Mouse (Mus musculus): ENCODE measurements around the gene Plxna4. TPM values are rescaled to one million over a fixed set of nuclear protein-coding genes. Genes with fewer than 3 reads are reported as not detected.

Plxna4 gene
- total RNA-seq, 2 experiments from 2014 or later = 34.3 TPM

GRCm38 (mm10) chr6:32471639-32472038 is 116.4 kb downstream of the Plxna4 start:
- DNase-seq = no peak

DNA sequence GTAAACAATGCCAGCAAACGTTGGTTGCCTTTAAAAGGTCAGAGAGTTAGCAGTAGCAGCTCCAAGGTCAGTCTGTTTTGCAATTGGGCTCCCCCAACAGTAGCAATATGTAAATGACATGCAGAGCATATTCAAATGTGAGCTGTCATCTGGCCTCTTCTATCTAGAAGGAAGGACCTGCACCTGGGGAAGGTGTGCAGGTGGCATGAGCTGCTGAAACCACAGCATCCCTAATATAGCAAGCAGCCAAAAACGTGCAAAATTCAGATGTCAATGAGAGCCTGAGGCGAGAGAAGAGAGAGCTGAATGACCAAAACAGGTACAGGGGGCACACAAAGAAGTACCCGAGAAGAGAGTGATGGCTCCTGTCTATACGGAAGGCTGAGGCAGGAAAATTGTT is 118.8 kb downstream of the Plxna4 start:
- DNase-seq = no peak

DNA sequence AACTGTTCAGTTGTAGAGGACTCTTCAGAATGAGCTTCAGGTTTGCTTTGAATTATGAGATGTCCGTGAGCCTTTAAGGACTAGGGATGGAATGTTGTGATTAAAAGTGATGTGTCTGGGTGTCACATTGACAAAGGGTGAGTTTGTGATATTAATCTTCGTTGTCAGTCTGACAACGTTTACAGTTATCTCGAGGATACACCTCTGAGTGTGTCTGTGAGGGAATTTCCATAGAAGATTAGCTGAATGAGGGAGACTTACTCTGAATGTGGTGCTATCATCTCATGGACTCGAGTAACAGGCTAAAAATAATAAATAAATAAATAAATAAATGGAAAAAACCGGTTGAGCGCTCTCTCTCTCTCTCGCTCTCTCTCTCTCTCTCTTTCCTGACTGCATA is 122.9 kb downstream of the Plxna4 start:
- DNase-seq = no peak

- DNase-seq = no peak
Measured at GRCm38 (mm10) chr6:32464637-32465036, 123.4 kb downstream of the Plxna4 start.

GRCm38 (mm10) chr6:32464046-32464445 is 123.9 kb downstream of the Plxna4 start:
- DNase-seq = peak; percentile 56

DNA sequence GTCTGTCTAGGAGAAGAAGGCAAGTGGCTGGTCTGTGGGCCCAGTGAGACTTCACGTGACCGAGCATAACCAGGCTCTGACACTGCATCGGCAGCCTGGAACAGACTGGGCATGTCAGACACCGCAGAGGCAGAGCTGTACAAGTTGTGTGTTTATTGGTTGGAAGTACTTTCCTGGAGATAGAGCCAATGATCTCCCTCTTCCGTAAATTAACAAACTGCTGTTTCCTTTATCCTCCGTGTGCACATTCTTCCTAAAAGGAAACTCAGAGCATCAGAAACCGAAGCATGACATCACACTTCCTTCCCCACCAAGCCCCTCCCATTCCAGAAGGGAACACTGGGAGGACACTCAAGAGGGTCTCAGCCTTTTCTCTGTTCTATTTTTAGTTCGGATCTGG is 127.6 kb downstream of the Plxna4 start:
- DNase-seq = peak; percentile 28

DNA sequence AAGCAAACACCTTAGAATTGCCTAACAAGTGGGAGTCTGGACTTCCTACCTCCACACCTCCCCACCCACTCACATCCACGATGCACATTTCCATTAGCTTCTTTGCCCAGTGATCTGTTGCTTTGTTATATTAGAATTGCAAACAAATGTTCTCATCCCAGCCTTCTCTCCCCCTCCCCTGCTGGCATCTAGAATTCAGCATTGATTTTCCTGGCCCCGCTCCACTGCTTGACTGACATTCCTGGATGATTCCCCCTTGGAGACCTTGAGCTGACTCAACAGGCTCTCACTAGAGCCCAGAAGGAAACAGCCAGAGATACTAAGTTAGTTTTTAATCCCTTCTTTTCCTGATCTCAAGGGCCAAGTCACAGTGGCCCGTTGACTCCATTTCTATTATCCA is 131.4 kb downstream of the Plxna4 start:
- DNase-seq = peak; percentile 17

GRCm38 (mm10) chr6:32451851-32452250 is 136.1 kb downstream of the Plxna4 start:
- DNase-seq = no peak

DNA sequence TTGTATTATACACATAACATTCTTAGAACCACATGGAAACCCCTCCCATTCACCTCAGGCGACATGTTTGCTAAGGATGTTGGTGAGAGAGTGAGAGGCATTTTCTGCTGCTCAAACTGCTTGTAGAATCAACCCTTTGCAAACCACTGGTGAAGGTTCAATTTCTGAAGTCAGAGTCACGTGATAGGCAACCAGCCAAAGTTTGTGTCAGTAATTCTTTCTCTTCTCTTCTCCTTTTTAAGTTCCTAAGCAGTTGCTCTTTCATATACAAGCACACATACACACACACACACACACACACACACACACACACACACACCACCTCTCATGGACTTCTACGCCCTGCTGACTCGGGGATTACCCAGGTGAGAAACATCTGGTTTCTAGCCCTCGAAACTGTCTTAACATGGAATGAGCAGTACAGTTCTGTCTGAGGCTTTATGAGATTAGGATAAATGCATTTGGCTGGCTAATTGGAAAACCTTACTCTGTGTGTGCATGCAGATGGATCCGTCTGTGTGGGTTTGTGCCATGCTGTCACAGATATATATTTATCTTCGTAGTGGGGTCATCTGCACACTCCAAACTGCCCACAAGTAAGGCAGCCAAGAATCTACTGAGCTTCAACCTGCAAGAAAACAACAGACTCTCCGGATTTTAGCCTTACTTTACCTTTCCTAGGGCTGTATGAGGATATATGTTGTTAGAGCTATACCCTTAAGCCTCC is 138.6 kb downstream of the Plxna4 start:
- peak; percentile 12 for DNase-seq

DNA sequence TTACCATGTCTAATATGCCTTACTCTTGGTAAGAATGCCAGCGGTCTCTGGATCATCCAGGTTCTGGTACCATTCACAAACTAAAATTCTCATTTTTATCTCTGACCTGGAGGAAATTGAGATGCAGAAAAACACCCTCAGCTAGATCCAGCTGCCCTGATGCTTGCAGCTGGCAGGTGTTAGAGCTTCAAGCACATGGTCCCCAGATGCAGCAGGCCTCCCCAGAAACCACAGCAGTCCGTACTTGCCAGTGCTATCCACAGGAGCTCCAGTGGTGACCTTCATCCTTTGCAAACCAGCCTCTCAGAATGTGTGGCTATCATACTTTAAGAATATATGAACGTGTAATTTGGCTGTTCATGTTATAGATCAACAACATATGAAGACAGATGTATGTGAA is 139.2 kb downstream of the Plxna4 start:
- DNase-seq = no peak

DNA sequence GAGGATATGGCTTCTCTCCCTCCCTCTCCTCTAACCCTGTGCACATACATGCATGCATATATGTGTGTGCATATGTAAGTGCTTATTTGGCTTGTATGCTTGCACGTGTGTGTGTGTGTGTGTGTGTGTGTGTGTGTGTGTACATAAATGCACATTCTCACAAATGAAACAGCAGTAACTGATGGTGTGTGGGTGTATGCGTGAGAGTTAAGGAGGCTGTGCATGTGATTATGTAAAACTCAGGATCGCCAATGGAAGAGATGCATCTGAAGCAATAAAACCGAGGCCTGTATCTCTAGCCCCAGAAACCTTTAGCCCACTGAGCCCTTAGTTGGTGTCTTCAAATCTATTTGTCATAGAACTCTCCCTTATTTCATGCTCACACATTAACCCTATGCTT is 141.7 kb downstream of the Plxna4 start:
- no peak for DNase-seq

- DNase-seq = no peak
Measured at GRCm38 (mm10) chr6:32445246-32445645, 142.7 kb downstream of the Plxna4 start.

DNA sequence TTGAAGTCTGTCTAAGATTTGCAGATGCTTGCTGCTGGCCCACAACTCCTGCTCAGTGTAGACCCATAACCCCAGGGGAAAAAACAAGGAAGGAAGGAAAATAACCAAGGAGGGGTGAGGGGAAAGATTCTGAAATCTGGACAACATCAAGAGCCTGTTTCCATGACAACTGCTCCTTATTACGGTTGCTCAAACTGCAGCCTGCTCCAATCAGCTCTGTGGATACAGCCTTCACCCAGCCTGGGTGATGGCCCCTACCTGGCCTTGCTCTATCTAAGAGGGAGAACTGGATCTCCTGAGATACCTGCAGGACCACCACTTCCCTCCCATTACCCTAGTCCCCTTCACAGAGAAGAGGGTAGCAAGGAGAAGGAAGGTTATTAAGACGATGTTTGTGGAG is 143.6 kb downstream of the Plxna4 start:
- DNase-seq = no peak

GRCm38 (mm10) chr6:32443679-32444078 is 144.3 kb downstream of the Plxna4 start:
- no peak for DNase-seq

GRCm38 (mm10) chr6:32439434-32439833 is 148.6 kb downstream of the Plxna4 start:
- no peak for DNase-seq

DNA sequence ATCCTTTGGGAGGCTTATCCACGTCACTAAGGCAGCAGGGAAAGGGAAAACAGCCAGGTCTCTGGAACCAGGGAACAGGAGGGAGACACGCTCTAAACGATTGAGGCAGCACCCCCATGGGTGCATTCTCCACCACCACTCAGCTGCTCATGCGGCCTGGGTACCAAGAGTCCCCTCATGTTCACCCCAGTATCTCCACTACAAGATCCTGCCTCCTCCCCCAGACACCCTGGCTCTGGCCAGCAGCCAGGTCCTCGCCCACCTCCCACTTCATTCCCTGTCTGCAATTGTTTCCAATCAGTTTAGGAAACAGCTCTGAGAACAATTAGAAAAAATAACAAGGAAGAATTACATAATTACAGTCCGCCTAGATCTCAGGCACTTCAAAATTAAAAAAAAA is 150.8 kb downstream of the Plxna4 start:
- DNase-seq = peak; percentile 54

- DNase-seq = no peak
Measured at GRCm38 (mm10) chr6:32423124-32423523, 164.9 kb downstream of the Plxna4 start.

GRCm38 (mm10) chr6:32420610-32421009 is 167.4 kb downstream of the Plxna4 start:
- DNase-seq = no peak

DNA sequence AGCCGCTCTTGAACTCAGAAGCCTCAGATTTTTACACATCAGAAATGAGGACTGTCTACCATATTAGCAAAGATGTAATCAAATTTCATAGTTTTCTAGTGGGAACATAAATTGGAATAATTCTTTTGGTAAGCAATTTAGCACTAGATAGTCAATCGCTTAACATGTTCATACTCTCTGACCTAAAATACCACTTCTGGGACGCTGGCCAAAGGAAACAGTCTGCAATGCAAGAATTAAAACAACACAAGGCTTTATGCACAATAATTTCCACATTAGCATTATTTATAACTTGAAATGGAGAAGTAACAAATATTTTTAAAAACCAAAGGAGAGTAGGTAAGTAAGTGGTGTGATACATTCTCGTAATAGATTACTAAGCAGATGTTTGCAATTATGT is 170.6 kb downstream of the Plxna4 start:
- peak; percentile 21 for DNase-seq

DNA sequence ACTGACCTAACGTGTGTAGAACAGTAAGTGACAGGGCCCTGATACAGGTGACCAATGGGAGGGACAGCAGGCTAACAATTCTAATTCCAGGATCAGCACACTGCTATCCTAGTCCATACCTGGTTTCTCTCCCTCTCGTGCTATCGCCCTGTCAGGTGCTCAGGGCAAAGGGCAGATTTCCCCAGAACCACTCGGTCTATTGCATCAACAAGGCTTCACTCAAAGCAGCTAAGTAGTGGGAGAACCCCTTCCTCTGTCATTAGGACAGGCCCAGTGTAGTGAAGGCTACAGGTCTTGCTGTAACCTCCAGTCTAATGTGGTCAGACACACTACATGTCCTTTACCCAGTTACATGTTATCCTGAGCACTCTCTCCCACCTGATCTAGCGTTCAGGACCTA is 176.7 kb downstream of the Plxna4 start:
- no peak for DNase-seq

GRCm38 (mm10) chr6:32409625-32410024 is 178.4 kb downstream of the Plxna4 start:
- no peak for DNase-seq

GRCm38 (mm10) chr6:32407574-32408185 is 180.3 kb downstream of the Plxna4 start:
- DNase-seq = no peak

DNA sequence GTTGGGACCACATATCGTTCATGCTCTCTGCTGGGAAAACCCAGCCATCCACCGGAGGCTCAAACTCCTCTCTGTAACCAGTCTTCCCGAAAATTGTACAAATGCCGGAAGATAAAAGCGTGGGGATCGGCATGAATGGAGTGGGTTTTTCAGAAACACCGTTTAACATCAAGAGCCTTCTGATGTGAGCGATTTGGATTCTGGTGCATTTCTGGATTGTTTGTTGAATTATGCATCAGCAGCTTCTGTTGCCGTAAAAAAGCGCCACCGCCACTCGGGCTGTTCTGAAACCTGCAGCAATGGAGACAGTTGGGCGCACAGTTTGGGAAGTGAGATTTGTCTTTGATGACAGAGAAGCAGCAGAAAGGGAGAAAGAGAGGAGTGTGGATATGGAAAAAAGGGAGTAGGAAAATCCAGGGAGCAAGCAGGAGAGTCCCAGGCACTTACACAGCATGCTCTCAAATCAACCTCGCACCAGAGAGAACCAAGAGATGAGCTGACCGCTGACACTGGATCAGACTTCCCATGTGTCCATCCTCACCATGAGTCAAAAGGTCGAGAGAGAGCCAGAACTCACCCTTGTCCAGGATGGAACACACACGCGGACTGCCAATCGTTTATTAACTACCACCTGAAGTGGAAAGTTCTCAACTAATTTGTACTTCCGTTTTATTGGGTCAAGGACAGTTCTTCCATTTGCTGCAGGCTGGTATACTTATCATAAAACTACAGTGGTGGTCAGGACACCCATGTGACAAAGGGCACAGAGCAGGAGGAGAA is 181.5 kb downstream of the Plxna4 start:
- no peak for DNase-seq

Data from heart, postnatal 4 days (tissue).